Mouse (Mus musculus) urinary bladder, postnatal 36 days (tissue): ENCODE data around the gene Zic2.
"Not testable (repeated sequence)": the region's sequence is repeated elsewhere in the genome, so short reads cannot be mapped to it uniquely, and the experiment has no call there.

Experiments used
- DNase-seq, 2 experiments: peaks; one replicate each; pipeline ENCODE4 v3.0.0; 2022; ENCODE audit warnings: low spot score in 2 of 2, mixed read lengths in 1 of 2

The Zic2 gene

GRCm38 (mm10) chr14:122461966-122462365 is 13.3 kb upstream of the Zic2 start:
- no peak for DNase-seq

GRCm38 (mm10) chr14:122462689-122463079 is 12.6 kb upstream of the Zic2 start:
- DNase-seq = no peak

GRCm38 (mm10) chr14:122463080-122463691 is 12.0 kb upstream of the Zic2 start:
- no peak for DNase-seq

GRCm38 (mm10) chr14:122463734-122464341 is 11.4 kb upstream of the Zic2 start:
- not testable (repeated sequence) for DNase-seq

- DNase-seq = no peak
Measured at GRCm38 (mm10) chr14:122464351-122464762, 10.9 kb upstream of the Zic2 start.

- no peak for DNase-seq
Measured at GRCm38 (mm10) chr14:122464763-122465741, 10.2 kb upstream of the Zic2 start, which contains the start of gene Zic5. Zic5 (minus strand) TSS chr14:122465677.

GRCm38 (mm10) chr14:122465931-122466490 is 9.2 kb upstream of the Zic2 start:
- DNase-seq = no peak

GRCm38 (mm10) chr14:122466756-122467362 is 8.4 kb upstream of the Zic2 start:
- DNase-seq = no peak

GRCm38 (mm10) chr14:122467926-122468841 is 7.1 kb upstream of the Zic2 start:
- DNase-seq = no peak

- no peak for DNase-seq
Measured at GRCm38 (mm10) chr14:122468971-122469755, 6.1 kb upstream of the Zic2 start.

GRCm38 (mm10) chr14:122471449-122472085 is 3.7 kb upstream of the Zic2 start:
- no peak for DNase-seq

GRCm38 (mm10) chr14:122472161-122472560 is 3.1 kb upstream of the Zic2 start:
- DNase-seq = no peak

- no peak for DNase-seq
Measured at GRCm38 (mm10) chr14:122472647-122473046, 2.6 kb upstream of the Zic2 start.

GRCm38 (mm10) chr14:122473211-122473751 is 2.0 kb upstream of the Zic2 start:
- no peak for DNase-seq

GRCm38 (mm10) chr14:122474041-122474890 is 969 bp upstream of the Zic2 start:
- no peak for DNase-seq

- no peak for DNase-seq
Measured at GRCm38 (mm10) chr14:122475557-122476040, 364 bp downstream of the Zic2 start.

GRCm38 (mm10) chr14:122476041-122476821 is 996 bp downstream of the Zic2 start:
- DNase-seq = no peak
